Mouse (Mus musculus): ENCODE data around the gene Ints3. TPM values are rescaled to one million over a fixed set of nuclear protein-coding genes. Genes with fewer than 3 reads are reported as not detected.

The Ints3 gene
- polyA plus RNA-seq (2017; shearing (Covaris generic)) = 19.2 TPM

DNA sequence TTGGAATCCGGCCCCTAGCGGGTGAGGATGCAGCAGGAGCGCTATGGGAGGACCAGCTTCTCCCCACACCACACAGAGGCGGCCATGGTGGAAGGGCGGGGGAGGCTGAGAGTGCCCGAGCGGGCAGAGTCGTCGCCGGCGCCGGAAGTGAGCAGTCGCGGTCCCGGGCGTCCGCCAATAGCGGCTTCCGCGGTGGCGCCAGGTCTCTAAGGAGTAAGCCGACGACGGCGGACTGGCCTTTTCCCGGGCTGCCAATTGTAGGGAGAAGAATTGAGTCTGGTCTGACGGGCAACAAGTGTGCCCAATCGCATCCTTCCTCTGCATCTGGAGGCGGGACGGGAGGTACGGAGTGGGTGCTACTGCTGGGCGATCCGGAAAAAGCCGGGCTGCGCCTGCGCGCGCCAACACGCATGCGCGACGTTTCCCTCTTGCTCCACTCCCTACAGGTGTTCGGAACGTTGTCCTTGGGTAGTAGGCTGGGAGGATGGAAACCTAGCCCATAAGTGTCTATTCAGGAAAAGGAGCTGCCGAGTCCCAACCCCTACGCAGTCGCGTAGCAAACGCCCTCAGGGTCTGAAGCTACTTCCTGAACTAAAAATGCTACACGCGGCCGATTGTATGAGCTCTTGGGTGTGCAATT is at the start of gene Ints3:
Ints3 (minus strand) TSS at position 242 of the 640 bp plus-strand sequence.

GRCm38 (mm10) chr3:90475831-90476611 is 42.6 kb upstream of the Ints3 start, which contains the start of gene Ilf2:
Gene Ilf2, plus strand, starts transcription at chr3:90476126.

GRCm38 (mm10) chr3:90465686-90466310 is 32.4 kb upstream of the Ints3 start, which contains the start of gene Npr1:
Gene Npr1, minus strand, starts transcription at chr3:90465866.

GRCm38 (mm10) chr3:90389511-90390490 is 43.6 kb downstream of the Ints3 start, which contains the start of gene Slc27a3:
Gene Slc27a3, minus strand, starts transcription at chr3:90389938.

Other genes starting within 250 kb of the Ints3 start
- 4,745 TPM for gene Rps27, start 220.0 kb downstream of the Ints3 start, polyA plus RNA-seq (2017; shearing (Covaris generic))
- 0.32 TPM for gene Rab13, start 219.9 kb downstream of the Ints3 start, polyA plus RNA-seq (2017; shearing (Covaris generic))
- gene Jtb, start 202.0 kb downstream of the Ints3 start, polyA plus RNA-seq (2017; shearing (Covaris generic)) = 150 TPM
- not detected for gene Creb3l4, start 190.1 kb downstream of the Ints3 start, polyA plus RNA-seq (2017; shearing (Covaris generic))
- gene Slc39a1, start 185.4 kb downstream of the Ints3 start, polyA plus RNA-seq (2017; shearing (Covaris generic)) = 1.8 TPM
- gene Crtc2, start 179.5 kb downstream of the Ints3 start, polyA plus RNA-seq (2017; shearing (Covaris generic)) = 112 TPM
- gene Dennd4b, start 168.4 kb downstream of the Ints3 start, polyA plus RNA-seq (2017; shearing (Covaris generic)) = 40.7 TPM
- 14.9 TPM for gene Gatad2b, start 140.4 kb downstream of the Ints3 start, polyA plus RNA-seq (2017; shearing (Covaris generic))
- gene Slc27a3, start 43.7 kb downstream of the Ints3 start, polyA plus RNA-seq (2017; shearing (Covaris generic)) = not detected
- gene Npr1, start 32.2 kb upstream of the Ints3 start, polyA plus RNA-seq (2017; shearing (Covaris generic)) = not detected
- gene Ilf2, start 42.5 kb upstream of the Ints3 start, polyA plus RNA-seq (2017; shearing (Covaris generic)) = 105 TPM
- gene Snapin, start 57.4 kb upstream of the Ints3 start, polyA plus RNA-seq (2017; shearing (Covaris generic)) = 60.6 TPM
- gene Chtop, start 75.9 kb upstream of the Ints3 start, polyA plus RNA-seq (2017; shearing (Covaris generic)) = 177 TPM
- 0.63 TPM for gene S100a1, start 80.8 kb upstream of the Ints3 start, polyA plus RNA-seq (2017; shearing (Covaris generic))
- gene S100a13, start 80.8 kb upstream of the Ints3 start, polyA plus RNA-seq (2017; shearing (Covaris generic)) = 79.7 TPM
- gene S100a14, start 93.2 kb upstream of the Ints3 start, polyA plus RNA-seq (2017; shearing (Covaris generic)) = not detected
- not detected for gene S100a16, start 103.6 kb upstream of the Ints3 start, polyA plus RNA-seq (2017; shearing (Covaris generic))
- not detected for gene S100a3, start 127.0 kb upstream of the Ints3 start, polyA plus RNA-seq (2017; shearing (Covaris generic))
- not detected for gene S100a2, start 156.6 kb upstream of the Ints3 start, polyA plus RNA-seq (2017; shearing (Covaris generic))
- gene Gm42674, start 168.3 kb upstream of the Ints3 start, polyA plus RNA-seq (2017; shearing (Covaris generic)) = not detected
- 1.00 TPM for gene S100a4, start 170.1 kb upstream of the Ints3 start, polyA plus RNA-seq (2017; shearing (Covaris generic))
- gene S100a5, start 174.9 kb upstream of the Ints3 start, polyA plus RNA-seq (2017; shearing (Covaris generic)) = not detected
- gene S100a6, start 179.3 kb upstream of the Ints3 start, polyA plus RNA-seq (2017; shearing (Covaris generic)) = 1.1 TPM
- not detected for gene S100a7a, start 220.4 kb upstream of the Ints3 start, polyA plus RNA-seq (2017; shearing (Covaris generic))
- not detected for gene S100a8, start 235.4 kb upstream of the Ints3 start, polyA plus RNA-seq (2017; shearing (Covaris generic))

Measured in naive thymus-derived CD4-positive, alpha-beta T cell, adult 5 months (primary cell).